Mouse (Mus musculus): ENCODE results near the gene Cldn3.

GRCm38 (mm10) chr5:134942740-134943139 is 43.3 kb upstream of the Cldn3 start:
- no peak for TF ChIP-seq ZC3H11A (IDR thresholded peaks at IDR 0.05; ENCODE audit: borderline replicate concordance, low read depth, low read length)
- TF ChIP-seq CHD2 (IDR thresholded peaks at IDR 0.05; ENCODE audit: low read depth, low read length), result no peak; the same call in 1 of the 2 replicates
- no peak for TF ChIP-seq HCFC1 (IDR thresholded peaks at IDR 0.05; ENCODE audit: borderline replicate concordance, insufficient read depth, low read length)

Data from ES-E14 (cell line).